Mouse (Mus musculus) spleen, adult 2 months (tissue): ENCODE measurements around the gene Med25. TPM values are rescaled to one million over a fixed set of nuclear protein-coding genes. Genes with fewer than 3 reads are reported as not detected.

Experiments used
- DNase-seq, 2 experiments: peaks; one replicate each; pipeline versions ENCODE4 v3.0.0 to v3.0.0-alpha.2; 2012 to 2021; ENCODE audit warnings: low spot score in 2 of 2, low read depth in 1 of 2
- H3K27ac ChIP-seq: fragments of 200-500 bp; 2 replicates; pipeline ENCODE4 v1.5.1; 2012; ENCODE audit warnings: low read length, inconsistent platforms; ENCODE audit not compliant: insufficient read depth
- H3K27me3 ChIP-seq: fragments of 200-500 bp; 2 replicates; pipeline ENCODE4 v1.6.1; 2012; ENCODE audit warnings: mild to moderate bottlenecking, moderate library complexity, low read length, inconsistent platforms; ENCODE audit not compliant: control insufficient read depth, insufficient read depth
- H3K36me3 ChIP-seq: fragments of 200-500 bp; 2 replicates; pipeline ENCODE4 v1.6.1; 2012; ENCODE audit warnings: mild to moderate bottlenecking, low read length, inconsistent platforms; ENCODE audit not compliant: control insufficient read depth, insufficient read depth
- H3K4me1 ChIP-seq: fragments of 200-500 bp; 2 replicates; pipeline ENCODE4 v1.6.1; 2011; ENCODE audit warnings: inconsistent platforms; ENCODE audit not compliant: control insufficient read depth, insufficient read depth, insufficient read length
- H3K4me3 ChIP-seq: fragments of 200-500 bp; 2 replicates; pipeline ENCODE4 v1.5.1; 2011; ENCODE audit warnings: mild to moderate bottlenecking, inconsistent platforms; ENCODE audit not compliant: insufficient read depth, insufficient read length; ENCODE audit errors: extremely low read depth
- CTCF ChIP-seq: fragments of 200-500 bp; IDR thresholded peaks from 2 replicates; pipeline ENCODE4 v1.5.1; 2011; ENCODE audit warnings: mild to moderate bottlenecking, inconsistent platforms; ENCODE audit not compliant: insufficient read depth, insufficient read length, insufficient replicate concordance; ENCODE audit errors: extremely low read depth
- POLR2A ChIP-seq: fragments of 200-500 bp; IDR thresholded peaks from 2 replicates; pipeline ENCODE4 v1.6.1; 2011; ENCODE audit warnings: low read depth, low read length, inconsistent platforms
- WGBS: fragments of 180-500 bp; shearing (Covaris S2); methylation state at CpG from one replicate; pipeline ENCODE4 v1.1.7; 2018; 5-methylcytosine and 5-hydroxymethylcytosine counted together
- polyA plus RNA-seq: library from polyadenylated mRNA; depleted of rRNA; stranded (reverse); fragments of >200 nt; gene quantifications from 2 replicates; pipeline ENCODE4 v1.2.3, GENCODE M21; 2012

The Med25 gene
- polyA plus RNA-seq, 1 experiment, result 113 TPM

DNA sequence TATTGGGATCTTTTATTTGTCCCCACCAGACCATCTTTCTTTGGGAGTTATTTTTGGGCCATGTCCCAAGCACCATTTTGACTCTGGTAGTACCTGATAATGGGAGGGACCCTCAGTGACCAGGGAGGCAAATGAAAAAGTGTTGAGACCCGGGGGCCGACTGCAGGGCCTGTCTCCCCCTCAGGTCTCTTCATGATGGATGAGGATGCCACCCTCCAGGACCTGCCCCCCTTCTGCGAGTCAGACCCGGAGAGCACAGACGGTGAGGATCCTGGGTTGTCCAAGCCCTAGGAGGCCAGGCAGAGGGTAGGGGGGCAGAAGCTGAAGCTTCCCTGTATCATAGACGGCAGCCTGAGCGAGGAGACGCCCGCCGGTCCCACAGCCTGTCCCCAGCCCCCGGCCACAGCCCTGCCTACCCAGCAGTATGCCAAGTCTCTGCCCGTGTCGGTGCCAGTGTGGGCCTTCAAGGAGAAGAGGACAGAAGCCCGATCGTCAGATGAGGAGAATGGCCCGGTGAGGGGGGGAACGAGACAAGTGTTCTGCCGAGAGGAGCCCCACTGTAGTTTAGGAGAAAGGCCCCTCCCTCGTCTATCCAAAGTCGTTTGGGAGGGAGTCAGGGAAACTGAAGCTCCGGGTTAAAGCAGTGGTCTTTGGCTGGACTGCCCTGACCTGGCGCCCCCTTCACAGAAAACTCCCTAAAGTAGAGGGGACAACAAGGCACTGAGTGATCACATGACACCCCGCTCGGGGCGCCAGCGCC, 38.7 kb downstream of the Med25 start:
- WGBS, result 37% methylated on average over 26 of the region's 26 CpGs
- no peak for DNase-seq
- TF ChIP-seq POLR2A, result no peak
- TF ChIP-seq CTCF, result no peak
- no peaks in the 10 kb centered on the region for H3K27me3 ChIP-seq
- H3K36me3 ChIP-seq, result no peaks in the 10 kb centered on the region
- peaks cover 23% of the 10 kb centered on the region; the same call in 1 of the 2 replicates for H3K4me1 ChIP-seq
- H3K4me3 ChIP-seq, result peak overlapping the region; percentile 92
- H3K27ac ChIP-seq, result peak overlapping the region; percentile 96

DNA sequence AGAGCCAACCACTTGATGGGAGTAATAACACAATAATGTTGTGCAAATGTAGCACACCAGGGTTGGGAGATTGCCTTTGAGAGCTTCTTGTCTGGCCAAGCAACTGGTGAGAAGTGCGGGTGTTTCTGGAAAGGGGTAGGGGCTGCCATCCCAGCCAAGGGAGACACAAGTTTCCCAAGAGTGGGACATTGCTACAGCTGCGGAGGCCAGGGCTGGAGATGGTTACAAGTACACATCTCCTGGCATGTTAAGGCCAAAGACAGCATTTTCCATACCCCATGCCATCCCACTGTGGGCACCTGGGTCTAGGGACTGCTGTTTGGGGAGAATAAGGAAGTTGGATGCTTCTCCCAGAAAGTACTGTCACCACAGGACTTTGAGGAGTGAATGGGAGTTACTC, 39.4 kb downstream of the Med25 start:
- WGBS, result 97% methylated on average over 2 of the region's 2 CpGs
- no peak for DNase-seq
- Histone ChIP-seq H3K4me1 (peaks cover 23% of the 10 kb centered on the region; the same call in 1 of the 2 replicates), H3K27me3 (no peaks in the 10 kb centered on the region), H3K36me3 (no peaks in the 10 kb centered on the region), H3K4me3 (no peak overlapping the region), H3K27ac (no peak overlapping the region)
- TF ChIP-seq CTCF (no peak), POLR2A (no peak)

DNA sequence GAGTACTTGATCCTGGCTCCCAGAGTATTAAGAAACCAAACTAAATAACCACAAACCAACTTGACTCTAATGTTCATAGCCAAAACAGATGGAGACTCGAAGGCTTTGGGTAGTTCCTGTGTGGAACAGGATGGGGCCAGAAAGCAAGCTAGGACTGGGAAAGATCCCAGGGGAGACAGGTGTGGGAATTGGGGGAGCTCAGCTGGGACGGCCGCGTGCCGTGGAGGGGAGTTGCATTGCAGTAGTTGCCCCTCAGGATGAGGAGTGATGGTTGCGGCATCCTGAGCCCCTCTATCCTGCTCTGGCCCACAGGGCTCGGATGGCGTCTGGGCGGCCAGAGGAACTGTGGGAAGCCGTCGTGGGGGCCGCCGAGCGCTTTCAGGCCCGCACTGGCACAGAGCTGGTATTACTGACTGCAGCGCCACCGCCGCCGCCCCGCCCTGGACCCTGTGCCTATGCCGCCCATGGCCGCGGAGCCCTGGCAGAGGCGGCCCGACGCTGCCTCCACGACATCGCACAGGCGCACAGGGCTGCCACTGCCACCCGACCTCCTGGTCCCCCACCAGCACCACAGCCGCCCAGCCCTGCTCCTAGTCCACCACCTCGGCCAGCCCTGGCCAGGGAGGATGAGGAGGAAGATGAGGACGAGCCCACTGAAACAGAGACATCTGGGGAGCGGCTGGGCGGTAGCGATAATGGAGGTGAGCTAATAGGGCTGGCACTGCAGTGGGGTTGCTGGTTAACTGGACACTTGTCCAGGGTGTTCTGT, 40.1 kb downstream of the Med25 start:
- Histone ChIP-seq H3K4me1 (peaks cover 23% of the 10 kb centered on the region; the same call in 1 of the 2 replicates), H3K36me3 (no peaks in the 10 kb centered on the region), H3K27me3 (no peaks in the 10 kb centered on the region), H3K27ac (no peak overlapping the region), H3K4me3 (no peak overlapping the region)
- no peak for DNase-seq
- WGBS, result 92% methylated on average over 36 of the region's 36 CpGs
- TF ChIP-seq CTCF, result no peak
- no peak for TF ChIP-seq POLR2A

DNA sequence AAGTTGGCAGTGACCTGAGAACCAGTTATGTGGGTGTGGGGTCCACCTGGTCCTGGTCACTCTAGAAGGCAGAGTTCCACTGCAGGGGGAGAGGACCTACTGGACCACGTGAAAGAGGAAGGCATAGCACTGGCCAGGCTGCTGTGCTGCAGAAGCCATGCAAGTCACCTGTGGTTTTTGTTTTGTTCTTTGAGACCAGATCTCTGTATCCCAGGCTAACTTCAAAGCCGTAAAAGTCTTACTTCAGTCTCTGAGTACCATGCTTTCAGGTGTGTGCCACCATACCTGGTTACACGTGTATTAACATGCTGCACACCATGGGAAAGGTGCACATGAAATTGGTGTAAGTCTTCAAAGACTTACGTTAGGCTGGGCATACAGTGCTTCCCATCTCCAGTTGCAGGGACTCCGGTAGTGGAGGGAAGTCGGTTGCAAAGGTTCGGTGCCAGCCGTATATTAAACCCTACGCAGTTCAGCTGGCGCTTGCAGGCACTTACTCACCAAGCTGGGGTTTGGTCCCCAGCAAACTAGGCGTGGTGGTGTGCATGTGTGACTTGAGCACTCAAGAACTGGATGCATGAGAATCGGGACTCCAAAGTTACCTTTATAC, 40.8 kb downstream of the Med25 start:
- H3K27ac ChIP-seq, result no peak overlapping the region
- peaks cover 23% of the 10 kb centered on the region; the same call in 1 of the 2 replicates for H3K4me1 ChIP-seq
- peaks cover 2% of the 10 kb centered on the region for H3K36me3 ChIP-seq
- no peak for DNase-seq
- no peaks in the 10 kb centered on the region for H3K27me3 ChIP-seq
- 89% methylated on average over 12 of the region's 12 CpGs for WGBS
- no peak for TF ChIP-seq POLR2A
- no peak overlapping the region for H3K4me3 ChIP-seq

DNA sequence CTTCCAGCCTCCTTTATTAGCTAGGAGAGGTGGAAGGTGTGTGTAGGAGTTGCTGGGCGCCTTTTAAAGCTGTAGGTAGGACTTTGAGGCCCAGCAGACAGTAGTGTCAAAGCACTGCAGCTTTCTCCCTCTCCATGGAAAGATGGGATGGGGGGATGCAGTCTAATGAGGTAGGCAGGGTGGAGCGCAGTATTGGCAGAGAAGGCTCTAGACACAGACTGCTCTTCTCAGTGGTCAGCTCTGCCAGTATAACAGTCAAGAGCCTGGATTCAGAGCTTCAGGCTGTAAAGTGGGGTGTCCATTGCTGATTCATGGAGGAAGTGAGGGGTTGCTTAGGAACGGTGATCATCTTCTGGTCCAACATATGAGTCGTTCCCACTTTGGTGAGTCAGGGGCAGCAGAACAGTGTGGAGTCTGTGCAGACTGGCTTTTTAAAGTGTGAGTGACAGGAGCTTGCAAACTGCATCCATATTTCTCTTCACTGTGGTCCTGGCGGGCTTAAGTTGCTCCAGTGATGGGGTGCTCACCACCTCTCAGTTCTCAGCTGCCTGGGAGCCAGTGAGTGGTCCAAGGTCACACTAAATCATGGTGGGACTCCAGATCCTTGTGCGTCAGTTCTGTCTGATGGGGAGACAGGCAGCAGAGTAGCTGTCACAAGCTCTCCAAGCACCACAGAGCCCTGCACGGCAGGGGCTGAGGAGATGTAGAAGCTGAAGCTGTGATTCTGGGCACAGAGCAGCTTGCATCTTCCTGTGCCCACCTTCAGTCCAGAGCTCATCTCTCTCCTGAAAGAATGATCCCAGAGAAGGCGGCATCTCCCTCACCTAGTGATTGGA, 41.5 kb downstream of the Med25 start:
- Histone ChIP-seq H3K36me3 (peaks cover 5% of the 10 kb centered on the region), H3K27me3 (no peaks in the 10 kb centered on the region), H3K4me1 (peaks cover 19% of the 10 kb centered on the region; the same call in 1 of the 2 replicates), H3K27ac (peak overlapping the region; percentile 96), H3K4me3 (peak overlapping the region; percentile 89; the same call in 1 of the 2 replicates)
- TF ChIP-seq CTCF (no peak), POLR2A (no peak)
- no peak for DNase-seq
- WGBS, result 66% methylated on average over 8 of the region's 8 CpGs

DNA sequence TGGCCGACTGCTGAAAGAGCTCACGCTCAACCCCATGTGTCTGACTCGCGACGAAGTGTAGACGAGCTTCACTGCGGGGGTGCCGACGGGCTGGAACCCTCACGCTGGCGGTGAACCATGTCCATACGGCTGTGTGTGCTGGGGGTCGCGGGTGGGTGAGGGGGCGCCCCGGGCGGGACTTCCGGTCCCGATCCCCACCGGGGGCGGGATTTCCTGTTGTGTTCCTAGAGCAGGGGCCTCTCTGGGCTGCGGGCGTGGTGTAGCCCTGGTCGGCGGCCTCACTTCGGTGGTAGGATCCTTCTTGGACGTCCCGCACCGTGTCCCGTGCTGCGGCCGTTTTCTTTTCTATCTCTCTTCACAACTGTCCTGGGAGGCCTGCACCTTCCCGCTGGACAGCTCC, 42.4 kb downstream of the Med25 start:
- WGBS, result 0% methylated on average over 32 of the region's 33 CpGs
- Histone ChIP-seq H3K36me3 (peaks cover 14% of the 10 kb centered on the region), H3K27ac (peak overlapping the region; percentile 96), H3K27me3 (no peaks in the 10 kb centered on the region), H3K4me3 (peak overlapping the region; percentile 89), H3K4me1 (peaks cover 17% of the 10 kb centered on the region; the same call in 1 of the 2 replicates)
- peak in 1 of 2 experiments; percentile 69 for DNase-seq
- TF ChIP-seq POLR2A (no peak), CTCF (no peak)
